Mouse (Mus musculus): Measurements from ENCODE around the gene Gm21822.
"Not testable (repeated sequence)": the region's sequence is repeated elsewhere in the genome, so short reads cannot be mapped to it uniquely, and the experiment has no call there.

Gm21822 gene

GRCm38 (mm10) chrY:18654182-18654581, at the start of gene Gm21822:
Gm21822 (plus strand) TSS chrY:18654482.
- not testable (repeated sequence) for DNase-seq

Measured in cerebellum, postnatal 14 days (tissue).